Mouse (Mus musculus) spleen, postnatal 14 days (tissue): Measurements from ENCODE around the gene Gins3.
"Not testable (repeated sequence)": the region's sequence is repeated elsewhere in the genome, so short reads cannot be mapped to it uniquely, and the experiment has no call there.

ENCODE experiments used
- DNase-seq, 2 experiments: peaks; one replicate each; pipeline ENCODE4 v3.0.0; 2021 to 2022; ENCODE audit warnings: low spot score in 2 of 2

The Gins3 gene

GRCm38 (mm10) chr8:95653351-95653750 is 20.1 kb downstream of the Gins3 start:
- DNase-seq: no peak

GRCm38 (mm10) chr8:95655831-95656230 is 22.6 kb downstream of the Gins3 start:
- no peak for DNase-seq

- no peak for DNase-seq
Observed at GRCm38 (mm10) chr8:95656316-95657002, 23.2 kb downstream of the Gins3 start.

- DNase-seq: no peak
Observed at GRCm38 (mm10) chr8:95657523-95657922, 24.3 kb downstream of the Gins3 start.

GRCm38 (mm10) chr8:95660334-95660882 is 27.2 kb downstream of the Gins3 start:
- no peak for DNase-seq

GRCm38 (mm10) chr8:95661085-95661484 is 27.8 kb downstream of the Gins3 start:
- no peak for DNase-seq

- DNase-seq: no peak
Observed at GRCm38 (mm10) chr8:95661575-95661974, 28.3 kb downstream of the Gins3 start.

- no peak for DNase-seq
Observed at GRCm38 (mm10) chr8:95662885-95663598, 29.8 kb downstream of the Gins3 start.

GRCm38 (mm10) chr8:95663599-95663949 is 30.3 kb downstream of the Gins3 start:
- DNase-seq: no peak

GRCm38 (mm10) chr8:95665813-95666452 is 32.7 kb downstream of the Gins3 start:
- not testable (repeated sequence) for DNase-seq

GRCm38 (mm10) chr8:95668163-95668958 is 35.1 kb downstream of the Gins3 start:
- DNase-seq: no peak

- DNase-seq: no peak
Observed at GRCm38 (mm10) chr8:95669967-95670366, 36.7 kb downstream of the Gins3 start.

- no peak for DNase-seq
Observed at GRCm38 (mm10) chr8:95671861-95672260, 38.6 kb downstream of the Gins3 start.

- no peak for DNase-seq
Observed at GRCm38 (mm10) chr8:95672811-95673210, 39.6 kb downstream of the Gins3 start.

GRCm38 (mm10) chr8:95676631-95677030 is 43.4 kb downstream of the Gins3 start, which contains the start of gene Ndrg4:
Ndrg4 (plus strand) TSS chr8:95676980.
- DNase-seq: no peak

- DNase-seq: no peak
Observed at GRCm38 (mm10) chr8:95677591-95678023, 44.4 kb downstream of the Gins3 start.

GRCm38 (mm10) chr8:95678024-95678611 is 44.9 kb downstream of the Gins3 start:
- DNase-seq: no peak

GRCm38 (mm10) chr8:95688073-95688672 is 54.9 kb downstream of the Gins3 start:
- DNase-seq: no peak

- DNase-seq: no peak
Observed at GRCm38 (mm10) chr8:95690929-95691541, 57.8 kb downstream of the Gins3 start.

GRCm38 (mm10) chr8:95694631-95695030 is 61.4 kb downstream of the Gins3 start:
- DNase-seq: no peak
